Mouse (Mus musculus) hindbrain, embryonic 10.5 days (tissue): Measurements from ENCODE around the gene Spag17. TPM values are rescaled to one million over a fixed set of nuclear protein-coding genes. Genes with fewer than 3 reads are reported as not detected.
"Not testable (repeated sequence)": the region's sequence is repeated elsewhere in the genome, so short reads cannot be mapped to it uniquely, and the experiment has no call there.

Experiments
- DNase-seq: peaks from one replicate; pipeline ENCODE4 v3.0.0-alpha.2; 2017; ENCODE audit warnings: low spot score
- H3K27ac ChIP-seq: fragments of 300-500 bp; sonication (generic); 2 replicates; pipeline ENCODE4 v1.5.1; 2016; ENCODE audit warnings: mild to moderate bottlenecking, moderate library complexity
- H3K27me3 ChIP-seq: fragments of 300-500 bp; sonication (generic); 2 replicates; pipeline ENCODE4 v1.6.1; 2016; ENCODE audit warnings: mild to moderate bottlenecking; ENCODE audit not compliant: poor library complexity, insufficient read depth, severe bottlenecking
- H3K36me3 ChIP-seq: fragments of 300-500 bp; sonication (generic); 2 replicates; pipeline ENCODE4 v1.6.1; 2016; ENCODE audit warnings: mild to moderate bottlenecking, moderate library complexity
- H3K4me1 ChIP-seq: fragments of 300-500 bp; sonication (generic); replicated peaks from 2 replicates; pipeline ENCODE4 v1.6.1; 2016; ENCODE audit warnings: mild to moderate bottlenecking
- H3K4me3 ChIP-seq: fragments of 300-500 bp; sonication (generic); 2 replicates; pipeline ENCODE4 v1.5.1; 2016; ENCODE audit warnings: mild to moderate bottlenecking, moderate library complexity
- H3K9me3 ChIP-seq: fragments of 300-500 bp; sonication (generic); 2 replicates; pipeline ENCODE4 v1.6.1; 2016; ENCODE audit warnings: mild to moderate bottlenecking, moderate library complexity
- WGBS: fragments of 180-500 bp; shearing (Covaris S2); methylation state at CpG from one replicate; pipeline ENCODE4 v1.1.7; 2016; 5-methylcytosine and 5-hydroxymethylcytosine counted together
- polyA plus RNA-seq: library from polyadenylated mRNA; unstranded; fragments of >200 nt; fragmentation: Nextera tagmentation; extraction: Ambion mirVana; gene quantifications from 2 replicates; pipeline ENCODE4 v1.2.1, GENCODE M21; 2016

Gene Spag17
- polyA plus RNA-seq, result 0.20 and 0.51 TPM in 2 replicates

DNA sequence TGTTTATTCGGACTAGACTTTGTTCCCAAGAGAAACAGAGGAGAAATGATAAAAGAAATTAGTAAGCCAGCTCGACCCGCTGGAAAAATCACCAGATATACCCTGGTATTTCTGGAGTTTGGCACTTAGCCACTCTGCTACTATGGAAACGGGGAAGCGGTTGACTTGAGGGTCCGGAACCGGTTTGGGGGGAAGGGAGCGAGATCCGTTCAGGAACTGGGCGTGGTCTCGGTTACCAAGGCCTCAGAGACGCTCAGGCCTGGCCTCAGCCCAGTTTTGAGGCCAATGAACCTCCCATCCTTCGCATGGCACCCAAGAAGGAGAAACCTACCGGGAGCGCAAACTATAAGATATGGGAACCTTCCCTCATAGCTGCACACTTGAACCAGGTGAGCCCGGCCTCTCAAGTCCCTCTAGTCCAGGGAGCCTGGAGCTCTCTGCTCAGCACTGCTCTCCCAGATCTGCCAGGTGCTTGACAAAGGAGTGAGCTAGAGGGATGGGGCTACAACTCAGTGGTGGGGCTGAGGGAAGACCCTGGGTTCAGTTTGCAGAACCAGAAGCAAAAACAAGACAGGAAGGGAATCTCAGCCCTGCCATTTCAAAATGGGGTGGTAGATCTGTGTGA, at the start of gene Spag17:
TSS of gene Spag17 (plus strand) at position 220 of the 625 bp plus-strand sequence.
- no peak for DNase-seq
- no peak within 1 kb of the TSS for H3K4me3 ChIP-seq
- H3K9me3 ChIP-seq, result no peaks in the 10 kb centered on the region
- WGBS, result 46% methylated on average over 16 of the region's 16 CpGs
- H3K27me3 ChIP-seq, result no peaks in the 10 kb centered on the region
- H3K36me3 ChIP-seq, result no peaks in the 10 kb centered on the region
- no peak within 1 kb of the TSS for H3K27ac ChIP-seq
- H3K4me1 ChIP-seq, result 0 out of 2 replicates have a peak, but pooled peaks cover 5% of the 10 kb centered on the region

GRCm38 (mm10) chr3:99842333-99842732, 42.9 kb upstream of the Spag17 start:
- Histone ChIP-seq H3K4me3 (no peak overlapping the region), H3K36me3 (no peaks in the 10 kb centered on the region), H3K9me3 (no peaks in the 10 kb centered on the region), H3K4me1 (no peaks in the 10 kb centered on the region), H3K27ac (no peak overlapping the region), H3K27me3 (no peaks in the 10 kb centered on the region)
- 81% methylated on average over 2 of the region's 2 CpGs for WGBS
- DNase-seq, result no peak

GRCm38 (mm10) chr3:99842808-99843207, 42.4 kb upstream of the Spag17 start:
- Histone ChIP-seq H3K27me3 (no peaks in the 10 kb centered on the region), H3K27ac (no peak overlapping the region), H3K4me1 (no peaks in the 10 kb centered on the region), H3K4me3 (no peak overlapping the region), H3K36me3 (no peaks in the 10 kb centered on the region), H3K9me3 (no peaks in the 10 kb centered on the region)
- DNase-seq, result no peak
- 84% methylated on average over 3 of the region's 3 CpGs for WGBS

DNA sequence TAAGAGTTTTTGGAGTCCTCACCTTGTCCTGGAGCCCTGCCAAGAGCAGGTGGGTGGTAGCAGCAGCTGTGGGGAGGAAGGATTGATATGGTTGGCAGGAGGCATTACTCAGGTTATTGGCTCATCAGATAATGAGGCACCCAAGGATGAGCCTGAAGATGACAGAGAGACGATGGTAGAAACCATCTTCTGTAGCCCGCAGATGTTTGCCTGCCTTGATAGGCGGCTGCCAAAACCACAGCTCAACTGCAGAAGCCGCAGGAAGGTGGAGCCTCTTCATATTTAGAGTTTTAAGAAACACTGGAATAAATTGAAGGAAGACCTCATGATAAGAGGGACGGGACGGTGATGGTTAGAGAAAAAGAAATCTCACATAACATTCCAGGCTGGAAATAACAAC, 42.0 kb upstream of the Spag17 start:
- Histone ChIP-seq H3K4me1 (no peaks in the 10 kb centered on the region), H3K27ac (no peak overlapping the region), H3K4me3 (no peak overlapping the region), H3K9me3 (no peaks in the 10 kb centered on the region), H3K27me3 (no peaks in the 10 kb centered on the region), H3K36me3 (no peaks in the 10 kb centered on the region)
- WGBS, result 93% methylated on average over 6 of the region's 6 CpGs
- no peak for DNase-seq

DNA sequence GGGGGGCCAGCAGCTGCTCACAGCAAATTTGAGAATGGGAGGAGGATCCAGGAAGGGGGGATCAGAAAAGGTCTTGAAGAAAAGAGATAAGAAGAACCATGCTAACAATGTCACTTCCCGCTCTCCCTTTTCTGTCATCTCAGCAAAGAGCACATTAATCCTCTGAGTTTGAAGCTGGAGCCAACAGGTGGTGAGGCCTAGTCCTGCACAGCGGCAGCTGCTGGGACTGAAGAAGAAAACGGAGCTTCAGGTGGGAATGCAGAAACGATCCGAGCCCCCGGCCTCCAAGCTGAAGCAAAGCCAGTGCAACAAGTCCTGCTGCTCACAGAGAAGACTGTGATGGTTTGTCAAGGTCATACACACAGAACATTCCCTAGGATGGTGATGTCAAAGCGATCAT, 34.3 kb upstream of the Spag17 start:
- no peaks in the 10 kb centered on the region for H3K9me3 ChIP-seq
- H3K27ac ChIP-seq, result no peak overlapping the region
- H3K4me3 ChIP-seq, result no peak overlapping the region
- no peak for DNase-seq
- WGBS, result 87% methylated on average over 7 of the region's 7 CpGs
- H3K27me3 ChIP-seq, result no peaks in the 10 kb centered on the region
- H3K4me1 ChIP-seq, result no peaks in the 10 kb centered on the region
- no peaks in the 10 kb centered on the region for H3K36me3 ChIP-seq

- H3K27me3 ChIP-seq, result no peaks in the 10 kb centered on the region
- no peaks in the 10 kb centered on the region for H3K4me1 ChIP-seq
- WGBS, result 77% methylated on average over 3 of the region's 3 CpGs
- H3K27ac ChIP-seq, result no peak overlapping the region
- DNase-seq, result no peak
- no peaks in the 10 kb centered on the region for H3K36me3 ChIP-seq
- H3K4me3 ChIP-seq, result no peak overlapping the region
- no peaks in the 10 kb centered on the region for H3K9me3 ChIP-seq
Observed at GRCm38 (mm10) chr3:99854595-99854994, 30.6 kb upstream of the Spag17 start.

DNA sequence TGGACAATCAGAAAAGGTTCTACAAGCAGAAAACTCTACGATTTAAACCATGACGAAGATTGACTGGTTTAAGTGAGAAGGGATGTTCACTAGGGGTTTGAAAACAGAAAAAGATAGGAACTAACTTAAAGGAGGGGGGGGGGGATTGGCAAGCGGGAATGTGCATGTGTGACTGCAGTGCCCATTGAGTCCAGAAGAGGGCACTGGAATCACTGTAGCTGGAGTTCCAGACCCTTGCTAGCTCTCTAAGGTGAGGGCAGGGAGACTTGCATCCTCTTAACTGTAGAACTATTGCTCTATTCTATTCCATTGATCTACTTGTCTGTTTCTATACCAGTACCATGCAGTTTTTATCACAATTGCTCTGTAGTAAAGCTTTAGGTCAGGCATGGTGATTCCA, 26.3 kb upstream of the Spag17 start:
- H3K36me3 ChIP-seq, result no peaks in the 10 kb centered on the region
- WGBS, result 79% methylated on average over 3 of the region's 3 CpGs
- DNase-seq, result no peak
- H3K27ac ChIP-seq, result no peak overlapping the region
- no peaks in the 10 kb centered on the region for H3K4me1 ChIP-seq
- H3K9me3 ChIP-seq, result no peaks in the 10 kb centered on the region
- H3K4me3 ChIP-seq, result no peak overlapping the region
- H3K27me3 ChIP-seq, result no peaks in the 10 kb centered on the region

GRCm38 (mm10) chr3:99864706-99865105, 20.5 kb upstream of the Spag17 start:
- no peak overlapping the region for H3K27ac ChIP-seq
- WGBS, result 73% methylated on average over 1 of the region's 1 CpGs

DNA sequence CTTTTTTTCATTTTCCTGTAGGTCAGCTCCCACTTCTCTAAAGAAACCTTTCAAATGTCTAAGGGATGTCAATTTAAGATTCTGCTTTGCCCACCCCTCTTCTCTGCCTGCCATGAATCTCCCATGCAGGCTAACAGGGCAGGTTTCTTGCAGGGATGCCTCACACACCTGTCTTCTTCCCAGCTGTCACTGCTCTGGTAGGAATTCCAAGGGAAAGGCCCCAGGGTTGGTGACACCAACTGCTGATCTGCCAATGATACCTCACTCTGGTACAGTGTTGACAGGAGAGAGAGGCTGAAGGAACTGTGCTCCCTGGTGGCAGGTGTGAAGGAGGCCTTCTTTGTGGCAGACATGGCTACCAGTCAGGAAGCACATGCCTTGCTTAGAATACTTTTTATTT, 10.1 kb upstream of the Spag17 start:
- Histone ChIP-seq H3K36me3 (no peaks in the 10 kb centered on the region), H3K27me3 (no peaks in the 10 kb centered on the region), H3K4me3 (no peak overlapping the region), H3K4me1 (no peaks in the 10 kb centered on the region), H3K27ac (no peak overlapping the region), H3K9me3 (no peaks in the 10 kb centered on the region)
- no peak for DNase-seq

More at GRCm38 (mm10) chr3:99864706-99865105, 20.5 kb upstream of the Spag17 start:
- Histone ChIP-seq H3K9me3 (no peaks in the 10 kb centered on the region), H3K36me3 (no peaks in the 10 kb centered on the region), H3K27me3 (no peaks in the 10 kb centered on the region), H3K4me3 (no peak overlapping the region), H3K4me1 (no peaks in the 10 kb centered on the region)
- DNase-seq, result no peak

DNA sequence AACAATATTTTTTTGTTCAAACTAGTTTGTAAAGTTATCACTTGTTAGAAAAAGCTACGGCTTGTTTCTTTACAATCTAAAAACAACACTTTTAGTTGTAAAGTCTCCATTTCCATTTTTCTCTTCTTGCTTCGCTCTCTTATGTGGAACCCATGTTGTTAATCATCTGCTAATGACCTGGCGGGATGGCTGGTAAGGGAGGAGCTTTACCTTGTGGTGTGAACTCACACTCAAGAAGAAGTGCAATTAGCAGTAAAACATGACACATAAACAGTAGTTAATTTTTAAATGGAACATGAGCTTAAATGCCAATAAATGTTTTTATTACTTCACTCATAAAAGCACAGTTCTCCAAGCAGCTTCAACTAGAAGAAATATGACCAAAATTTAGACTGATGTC, 3.7 kb upstream of the Spag17 start:
- 0 out of 2 replicates have a peak, but pooled peaks cover 5% of the 10 kb centered on the region for H3K4me1 ChIP-seq
- H3K36me3 ChIP-seq, result no peaks in the 10 kb centered on the region
- no peaks in the 10 kb centered on the region for H3K9me3 ChIP-seq
- no peak for DNase-seq
- no peak overlapping the region for H3K4me3 ChIP-seq
- no peak overlapping the region for H3K27ac ChIP-seq
- 86% methylated on average over 3 of the region's 3 CpGs for WGBS
- no peaks in the 10 kb centered on the region for H3K27me3 ChIP-seq

DNA sequence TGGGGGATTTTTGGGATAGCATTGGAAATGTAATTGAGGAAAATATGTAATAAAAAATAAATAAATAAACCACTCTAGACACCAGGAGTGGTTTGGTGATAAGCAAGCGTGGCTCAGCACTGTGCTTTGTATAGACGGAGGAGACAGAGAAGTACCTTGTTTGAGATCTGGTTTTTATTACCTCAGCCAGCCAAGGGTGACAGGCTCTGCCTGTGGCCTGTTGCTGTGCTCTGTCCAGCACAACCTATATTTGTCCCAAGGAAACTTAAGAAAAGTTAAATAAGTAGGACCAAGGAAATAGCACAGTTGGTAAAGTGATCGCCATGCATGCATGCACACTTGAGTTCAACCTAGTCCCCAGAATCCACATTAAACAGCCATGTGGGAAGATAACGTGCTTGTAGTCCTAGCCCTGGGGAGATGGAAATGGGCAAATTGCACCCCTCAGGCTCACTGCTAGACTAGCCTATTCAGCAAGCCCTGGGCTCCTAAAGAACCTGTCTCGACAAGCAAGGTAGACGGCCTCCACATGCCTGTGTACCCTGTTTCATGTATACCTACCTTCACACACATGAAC, 1.1 kb upstream of the Spag17 start:
- Histone ChIP-seq H3K4me3 (no peak overlapping the region), H3K4me1 (0 out of 2 replicates have a peak, but pooled peaks cover 5% of the 10 kb centered on the region), H3K36me3 (no peaks in the 10 kb centered on the region), H3K27me3 (no peaks in the 10 kb centered on the region), H3K9me3 (no peaks in the 10 kb centered on the region), H3K27ac (no peak overlapping the region)
- no peak for DNase-seq
- 86% methylated on average over 6 of the region's 6 CpGs for WGBS

DNA sequence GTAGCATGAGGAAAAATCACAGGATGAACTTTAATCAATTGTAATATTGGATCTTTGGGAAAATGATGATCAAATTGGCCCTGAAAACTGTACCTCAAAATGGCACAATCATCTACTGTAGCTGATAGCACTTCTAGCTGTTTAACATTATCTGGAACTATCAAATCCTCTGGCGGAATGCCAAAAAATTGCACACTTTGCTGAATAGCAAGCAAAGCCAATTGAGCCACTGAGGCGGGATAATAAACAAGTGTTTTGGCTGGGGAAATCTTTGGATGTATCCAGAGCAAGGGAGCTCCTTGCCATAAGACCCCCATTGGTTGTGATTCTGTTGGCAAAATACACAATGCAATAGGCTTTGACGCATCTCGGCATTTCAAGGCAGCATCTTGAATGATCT, 9.5 kb downstream of the Spag17 start:
- H3K27ac ChIP-seq, H3K4me3 ChIP-seq, H3K36me3 ChIP-seq, DNase-seq, H3K27me3 ChIP-seq, H3K4me1 ChIP-seq: not testable (repeated sequence)
- WGBS, result 97% methylated on average over 4 of the region's 4 CpGs
- peaks cover 32% of the 10 kb centered on the region for H3K9me3 ChIP-seq

- Histone ChIP-seq H3K9me3 (no peaks in the 10 kb centered on the region), H3K4me1 (no peaks in the 10 kb centered on the region), H3K4me3 (no peak overlapping the region), H3K36me3 (no peaks in the 10 kb centered on the region), H3K27me3 (no peaks in the 10 kb centered on the region), H3K27ac (no peak overlapping the region)
- WGBS, result 92% methylated on average over 8 of the region's 8 CpGs
- no peak for DNase-seq
Observed at GRCm38 (mm10) chr3:99913809-99914439, 28.7 kb downstream of the Spag17 start.
